8 mouse cellular contexts compared by ENCODE assay signal in the genomic region with DNA sequence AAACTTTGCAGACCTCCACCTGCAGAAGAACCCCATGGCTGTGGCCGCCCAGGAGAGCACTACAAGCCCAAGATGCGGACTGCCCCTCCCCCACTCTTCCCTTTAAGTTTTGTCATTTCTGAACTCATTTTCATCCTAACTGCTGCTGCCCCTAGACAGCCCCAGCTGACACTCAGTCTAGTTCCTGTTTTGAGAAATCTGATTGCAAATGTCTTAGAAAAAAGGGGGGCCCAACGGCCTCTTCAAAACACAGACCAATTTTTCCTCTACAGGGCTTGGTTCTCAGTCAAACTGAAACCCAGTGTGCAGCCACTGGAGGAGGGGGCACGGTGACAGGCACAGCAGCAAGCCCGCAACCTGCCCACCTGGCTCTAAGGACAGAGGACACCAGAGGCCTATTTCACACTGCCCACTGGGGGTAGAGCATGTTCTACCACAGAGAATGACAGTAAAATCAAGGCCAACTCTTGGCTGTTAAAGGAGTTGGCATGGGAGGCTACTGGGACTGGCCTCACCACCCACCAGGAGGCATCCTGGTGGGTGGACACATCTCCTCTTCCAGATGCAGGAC. TPM values are rescaled to one million over a fixed set of nuclear protein-coding genes. Genes with fewer than 3 reads are reported as not detected.
DNase-seq lines count a peak whose midpoint lies in the region; ATAC-seq and TF ChIP-seq lines count a peak whose summit lies in the region.

No protein-coding gene starts in this region.

- H3K27ac ChIP-seq in liver, adult 2 months (replicated peaks; ENCODE audit: insufficient read depth, low read depth, low read length): peak overlapping the region; percentile 54
- H3K27ac ChIP-seq in forebrain, embryonic 10.5 days: 0 out of 2 replicates have a peak overlapping the region, but pooled peaks have one; percentile 93
- no peak overlapping the region for H3K27ac ChIP-seq in limb, embryonic 11.5 days (replicated peaks; ENCODE audit: low read depth, low read length)
- H3K27ac ChIP-seq in midbrain, embryonic 15.5 days: no peak overlapping the region

- no peak for TF ChIP-seq CTCF in liver, adult 2 months (IDR thresholded peaks at IDR 0.05; ENCODE audit: low read depth, low read length)

- intact Hi-C loops in left cerebral cortex, postnatal 14 days (cut with DNase I): no loop called here

- peak overlapping the region; percentile 71 for H3K4me2 ChIP-seq in limb, embryonic 11.5 days (ENCODE audit: low read depth, severe bottlenecking)
- peak overlapping the region; percentile 65 for H3K4me2 ChIP-seq in midbrain, embryonic 15.5 days

- H3K9me3 ChIP-seq in forebrain, embryonic 10.5 days: no peaks in the 10 kb centered on the region
- no peaks in the 10 kb centered on the region for H3K9me3 ChIP-seq in limb, embryonic 11.5 days (ENCODE audit: control insufficient read depth, low read length)
- no peaks in the 10 kb centered on the region for H3K9me3 ChIP-seq in midbrain, embryonic 15.5 days

- peak overlapping the region; percentile 33 for H3K9ac ChIP-seq in liver, adult 2 months (ENCODE audit: low read depth, low read length)
- 0 out of 2 replicates have a peak overlapping the region, but pooled peaks have one; percentile 12 for H3K9ac ChIP-seq in limb, embryonic 11.5 days (ENCODE audit: low read length)
- peak overlapping the region; percentile 97; the same call in 1 of the 2 replicates for H3K9ac ChIP-seq in midbrain, embryonic 15.5 days

- H3K79me2 ChIP-seq in liver, adult 2 months (ENCODE audit: control insufficient read depth, insufficient read depth, low read length): peaks cover 53% of the 10 kb centered on the region

- WGBS in liver, adult 2 months: 74% methylated on average over 5 of the region's 5 CpGs
- WGBS in forebrain, embryonic 10.5 days: 80% methylated on average over 5 of the region's 5 CpGs
- WGBS in limb, embryonic 11.5 days: 75% methylated on average over 5 of the region's 5 CpGs
- 81% methylated on average over 5 of the region's 5 CpGs for WGBS in midbrain, embryonic 15.5 days

- H3K36me3 ChIP-seq in liver, adult 2 months (ENCODE audit: control insufficient read depth, insufficient read depth, low read length): no peaks in the 10 kb centered on the region
- H3K36me3 ChIP-seq in forebrain, embryonic 10.5 days (replicated peaks): no peaks in the 10 kb centered on the region; the same call in 1 of the 2 replicates
- H3K36me3 ChIP-seq in limb, embryonic 11.5 days (ENCODE audit: control insufficient read depth, insufficient read depth, low read length): no peaks in the 10 kb centered on the region; the same call in 1 of the 2 replicates
- no peaks in the 10 kb centered on the region for H3K36me3 ChIP-seq in midbrain, embryonic 15.5 days (replicated peaks)

- TF ChIP-seq POLR2A in liver, adult 2 months (IDR thresholded peaks at IDR 0.05; ENCODE audit: extremely low read depth, insufficient read depth, low read length): no peak

- H3K4me3 ChIP-seq in liver, adult 2 months (ENCODE audit: insufficient read depth, low read depth, low read length): peak overlapping the region; percentile 39; the same call in 1 of the 2 replicates
- H3K4me3 ChIP-seq in forebrain, embryonic 10.5 days: peak overlapping the region; percentile 95
- 0 out of 2 replicates have a peak overlapping the region, but pooled peaks have one; percentile 68 for H3K4me3 ChIP-seq in limb, embryonic 11.5 days (ENCODE audit: low read depth, low read length)
- peak overlapping the region; percentile 100 for H3K4me3 ChIP-seq in midbrain, embryonic 15.5 days

- DNase-seq in liver, adult 2 months (ENCODE audit: extremely low read depth, low read depth, low spot score): no peak
- DNase-seq in liver: no peak
- DNase-seq in forebrain, embryonic 10.5 days (ENCODE audit: extremely low spot score, low spot score): no peak
- DNase-seq in limb, embryonic 11.5 days (ENCODE audit: low spot score): no peak
- no peak for DNase-seq in adrenal gland, postnatal 14 days
- DNase-seq in left cerebral cortex, adult 18-20 months (ENCODE audit: low spot score in 2 of 2): no peak
- DNase-seq in left cerebral cortex, postnatal 14 days (ENCODE audit: low spot score in 2 of 2): no peak

- no peaks in the 10 kb centered on the region for H3K27me3 ChIP-seq in liver, adult 2 months (ENCODE audit: control insufficient read depth, insufficient read depth, low read length)
- H3K27me3 ChIP-seq in forebrain, embryonic 10.5 days (ENCODE audit: poor library complexity, severe bottlenecking): no peaks in the 10 kb centered on the region
- no peaks in the 10 kb centered on the region for H3K27me3 ChIP-seq in limb, embryonic 11.5 days (ENCODE audit: control insufficient read depth, insufficient read depth, low read length)
- no peaks in the 10 kb centered on the region for H3K27me3 ChIP-seq in midbrain, embryonic 15.5 days (replicated peaks)

- ATAC-seq in limb, embryonic 11.5 days (ENCODE audit: insufficient number of reproducible peaks, low FRiP score, low TSS enrichment, low read depth): no peak
- ATAC-seq in midbrain, embryonic 15.5 days (replicated peaks): no peak

- H3K4me1 ChIP-seq in liver, adult 2 months (ENCODE audit: control insufficient read depth, insufficient read depth, low read length): peaks cover 16% of the 10 kb centered on the region
- peaks cover 64% of the 10 kb centered on the region for H3K4me1 ChIP-seq in forebrain, embryonic 10.5 days
- H3K4me1 ChIP-seq in limb, embryonic 11.5 days (ENCODE audit: control insufficient read depth, insufficient read depth, low read length): peaks cover 46% of the 10 kb centered on the region
- peaks cover 64% of the 10 kb centered on the region for H3K4me1 ChIP-seq in midbrain, embryonic 15.5 days

RNA-seq across cellular contexts. Expression of gene Grk2, which starts 1.7 kb away (rescaled TPM):
- total RNA-seq in liver, adult 2 months (2014; rRNA removed): 11.3 and 16.4 TPM in 2 replicates
- 23.4 and 30.3 TPM in 2 replicates for polyA plus RNA-seq in liver, adult 2 months (2012; rRNA removed)
- polyA plus RNA-seq in forebrain, embryonic 10.5 days (2016; fragmentation: Nextera tagmentation; extraction: Ambion mirVana): 13.6 and 15.0 TPM in 2 replicates
- polyA plus RNA-seq in limb, embryonic 11.5 days (2014; fragmentation: Nextera tagmentation; extraction: Ambion mirVana): 15.4 and 16.6 TPM in 2 replicates
- polyA plus RNA-seq in midbrain, embryonic 15.5 days (2015; fragmentation: Nextera tagmentation; extraction: Ambion mirVana): 28.2 and 29.6 TPM in 2 replicates
- total RNA-seq in adrenal gland, postnatal 14 days (2021): 45.2 and 74.4 TPM in 2 replicates
- 100 to 1,000 TPM; 224 to 230 TPM for total RNA-seq in left cerebral cortex, adult 18-20 months (2021)
- 100 to 1,000 TPM; 165 to 173 TPM for total RNA-seq in left cerebral cortex, postnatal 14 days (2021)

RNA-seq across cellular contexts. Expression of gene Ankrd13d, which starts 21.4 kb away (rescaled TPM):
- 0.40 and 0.46 TPM in 2 replicates for total RNA-seq in liver, adult 2 months (2014; rRNA removed)
- polyA plus RNA-seq in liver, adult 2 months (2012; rRNA removed): 0.27 and 0.60 TPM in 2 replicates
- polyA plus RNA-seq in forebrain, embryonic 10.5 days (2016; fragmentation: Nextera tagmentation; extraction: Ambion mirVana): 7.9 and 9.2 TPM in 2 replicates
- 5.6 and 7.5 TPM in 2 replicates for polyA plus RNA-seq in limb, embryonic 11.5 days (2014; fragmentation: Nextera tagmentation; extraction: Ambion mirVana)
- polyA plus RNA-seq in midbrain, embryonic 15.5 days (2015; fragmentation: Nextera tagmentation; extraction: Ambion mirVana): 53.9 and 57.1 TPM in 2 replicates
- total RNA-seq in adrenal gland, postnatal 14 days (2021): 2.7 and 4.8 TPM in 2 replicates
- total RNA-seq in left cerebral cortex, adult 18-20 months (2021): 10 to 100 TPM; 67.2 to 71.2 TPM
- total RNA-seq in left cerebral cortex, postnatal 14 days (2021): 10 to 100 TPM; 84.5 to 84.9 TPM

RNA-seq across cellular contexts. Expression of gene Ssh3, which starts 35.4 kb away (rescaled TPM):
- total RNA-seq in liver, adult 2 months (2014; rRNA removed): 11.5 and 12.1 TPM in 2 replicates
- 15.3 and 29.2 TPM in 2 replicates for polyA plus RNA-seq in liver, adult 2 months (2012; rRNA removed)
- 3.1 and 3.6 TPM in 2 replicates for polyA plus RNA-seq in forebrain, embryonic 10.5 days (2016; fragmentation: Nextera tagmentation; extraction: Ambion mirVana)
- polyA plus RNA-seq in limb, embryonic 11.5 days (2014; fragmentation: Nextera tagmentation; extraction: Ambion mirVana): 4.2 and 4.4 TPM in 2 replicates
- polyA plus RNA-seq in midbrain, embryonic 15.5 days (2015; fragmentation: Nextera tagmentation; extraction: Ambion mirVana): 12.2 and 16.2 TPM in 2 replicates
- total RNA-seq in adrenal gland, postnatal 14 days (2021): 17.3 and 20.8 TPM in 2 replicates
- total RNA-seq in left cerebral cortex, adult 18-20 months (2021): 10 to 100 TPM; 49.2 to 52.4 TPM
- 10 to 100 TPM; 44.5 to 52.4 TPM for total RNA-seq in left cerebral cortex, postnatal 14 days (2021)

Comparison
In these comparisons a context has a peak if more than half of its experiments do, and no peak if none do; other contexts are left out.
1. H3K27ac ChIP-seq: peak in liver, adult 2 months (single experiment) and forebrain, embryonic 10.5 days (single experiment); none in limb, embryonic 11.5 days (single experiment) and midbrain, embryonic 15.5 days (single experiment).
2. H3K4me3 ChIP-seq: peak in every context shown above with its lines; median percentile 100 in midbrain, embryonic 15.5 days; 95 in forebrain, embryonic 10.5 days; 68 in limb, embryonic 11.5 days; 39 in liver, adult 2 months.
3. H3K9ac ChIP-seq: peak in every context shown above with its lines; median percentile 97 in midbrain, embryonic 15.5 days; 33 in liver, adult 2 months; 12 in limb, embryonic 11.5 days.
4. RNA of gene Ankrd13d, which starts 21.4 kb away (total RNA-seq): 84.5 to 84.9 TPM in left cerebral cortex, postnatal 14 days and 67.2 to 71.2 TPM in left cerebral cortex, adult 18-20 months; 2.7 to 4.8 TPM in adrenal gland, postnatal 14 days and 0.40 to 0.46 TPM in liver, adult 2 months; every median in the first group is over 10 times any median in the second.